Mouse (Mus musculus) G1E-ER4 (cell line): ENCODE results near the gene Gm38394. TPM values are rescaled to one million over a fixed set of nuclear protein-coding genes. Genes with fewer than 3 reads are reported as not detected.

Experiments used
- GATA1 ChIP-seq: IDR thresholded peaks from one replicate; pipeline ENCODE4 v1.8.0; 2012; ENCODE audit warnings: low read length, inconsistent platforms
- polyA plus RNA-seq: library from polyadenylated mRNA; stranded (reverse); fragments of >175 nt; gene quantifications from 2 replicates; pipeline ENCODE4 v1.2.3, GENCODE M21; 2012

Gene Gm38394
- polyA plus RNA-seq, 1 experiment, result 5.6 TPM

GRCm38 (mm10) chr1:133670190-133670589, 9.1 kb upstream of the Gm38394 start:
- TF ChIP-seq GATA1, result no peak

GRCm38 (mm10) chr1:133668618-133669017, 7.5 kb upstream of the Gm38394 start:
- no peak for TF ChIP-seq GATA1

- TF ChIP-seq GATA1, result no peak
Observed at GRCm38 (mm10) chr1:133667721-133668120, 6.6 kb upstream of the Gm38394 start.

DNA sequence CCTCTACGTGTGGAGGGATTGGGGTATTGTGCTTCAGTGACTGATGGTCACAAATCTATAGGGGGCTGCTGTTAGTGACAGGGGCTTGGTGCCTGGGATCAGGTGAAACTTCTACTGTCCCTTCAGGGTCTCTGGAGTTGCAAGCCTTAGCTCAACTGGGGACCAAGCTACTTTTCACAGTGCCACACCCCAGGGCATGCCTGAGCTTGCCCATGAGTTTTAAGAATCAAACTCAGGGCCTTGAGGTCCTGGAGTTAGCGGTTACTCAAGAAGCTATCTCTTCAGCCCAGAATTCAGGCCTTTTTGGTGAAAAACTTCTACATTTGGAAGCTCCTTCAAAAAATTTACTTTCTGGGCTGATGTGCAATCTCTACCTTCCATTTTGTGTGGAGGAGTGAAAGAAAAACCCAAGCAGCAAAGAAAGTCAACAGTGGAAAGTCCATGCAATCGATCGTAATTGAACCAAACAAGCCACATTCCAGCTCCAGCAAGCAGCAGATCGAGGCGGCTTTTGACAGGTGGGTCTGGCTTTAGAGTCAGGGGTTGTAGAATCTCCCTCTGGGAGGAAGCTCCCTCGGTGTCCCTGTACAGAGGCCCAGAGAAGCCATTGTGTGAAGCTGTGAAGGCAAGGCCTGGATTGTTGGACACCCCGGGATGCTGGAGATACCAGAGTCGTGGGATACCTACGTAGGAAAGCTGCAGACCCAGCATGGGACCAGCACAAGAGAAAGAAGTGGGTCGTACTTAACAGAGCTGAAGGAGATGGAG, 3.3 kb upstream of the Gm38394 start:
- TF ChIP-seq GATA1, result no peak

DNA sequence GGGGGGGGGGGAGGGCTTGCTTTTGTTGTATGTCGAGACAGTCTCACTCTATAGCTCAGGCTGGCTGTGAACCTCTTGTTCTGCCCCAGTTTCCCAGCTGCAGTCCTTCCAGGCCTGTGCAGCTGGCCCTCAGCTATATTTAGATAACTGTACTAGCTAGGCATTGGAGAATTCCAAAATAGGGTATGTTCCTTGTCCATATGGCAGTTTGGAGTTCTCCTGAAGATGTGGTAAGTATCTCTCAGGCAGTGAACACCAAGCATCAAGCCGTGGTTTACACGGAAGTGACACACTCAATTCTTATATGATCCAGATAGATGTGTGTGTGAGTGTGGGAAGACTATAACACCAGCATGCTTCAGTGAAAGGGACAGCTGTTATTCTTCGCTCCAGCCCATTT, 2.3 kb upstream of the Gm38394 start:
- TF ChIP-seq GATA1, result no peak

- TF ChIP-seq GATA1, result no peak
Observed at GRCm38 (mm10) chr1:133662941-133663340, 1.8 kb upstream of the Gm38394 start.

DNA sequence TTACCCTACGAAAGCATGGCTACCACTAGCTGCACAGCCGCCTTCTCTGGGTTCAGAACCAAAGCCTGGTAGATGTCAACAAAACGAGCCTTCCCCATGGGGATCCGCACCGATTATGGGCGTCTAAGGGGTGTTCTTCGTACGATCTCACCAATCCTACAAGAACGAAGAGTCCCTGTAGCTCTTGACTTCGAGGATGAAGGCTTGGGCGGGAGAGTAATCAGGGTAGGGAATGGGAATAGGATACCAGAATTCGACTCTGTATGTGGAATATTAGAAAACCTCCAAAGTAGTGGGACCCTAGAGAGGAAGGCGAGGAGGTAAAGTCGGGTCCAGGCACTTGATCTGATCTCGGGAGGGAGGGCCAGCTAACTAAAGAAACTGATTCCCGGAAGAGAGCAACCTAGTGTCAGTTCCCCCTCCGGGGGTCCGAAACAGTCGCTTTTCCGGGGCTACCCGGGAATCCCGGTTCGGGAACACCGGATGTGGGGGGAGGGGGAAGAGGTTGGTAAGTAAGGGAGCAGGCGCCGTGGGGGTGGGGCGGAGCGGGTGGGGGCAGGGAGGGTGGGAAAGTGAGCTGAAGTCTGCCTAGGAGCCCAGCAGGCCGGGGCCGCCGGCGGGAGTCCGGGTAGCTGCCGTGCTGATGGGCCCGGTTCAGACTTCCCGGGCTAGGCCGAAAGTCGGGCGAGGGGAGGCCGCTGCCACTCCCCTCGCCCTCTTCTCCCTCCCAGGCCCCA, 484 bp downstream of the Gm38394 start, which contains the start of gene Zbed6:
Zbed6 (minus strand) TSS at position 420 of the 737 bp plus-strand sequence.
- TF ChIP-seq GATA1, result no peak

GRCm38 (mm10) chr1:133658878-133659277, 2.2 kb downstream of the Gm38394 start:
- TF ChIP-seq GATA1, result no peak

GRCm38 (mm10) chr1:133656811-133657210, 4.3 kb downstream of the Gm38394 start:
- no peak for TF ChIP-seq GATA1

GRCm38 (mm10) chr1:133653033-133653432, 8.1 kb downstream of the Gm38394 start:
- no peak for TF ChIP-seq GATA1

GRCm38 (mm10) chr1:133650288-133651055, 10.6 kb downstream of the Gm38394 start:
- TF ChIP-seq GATA1, result no peak

DNA sequence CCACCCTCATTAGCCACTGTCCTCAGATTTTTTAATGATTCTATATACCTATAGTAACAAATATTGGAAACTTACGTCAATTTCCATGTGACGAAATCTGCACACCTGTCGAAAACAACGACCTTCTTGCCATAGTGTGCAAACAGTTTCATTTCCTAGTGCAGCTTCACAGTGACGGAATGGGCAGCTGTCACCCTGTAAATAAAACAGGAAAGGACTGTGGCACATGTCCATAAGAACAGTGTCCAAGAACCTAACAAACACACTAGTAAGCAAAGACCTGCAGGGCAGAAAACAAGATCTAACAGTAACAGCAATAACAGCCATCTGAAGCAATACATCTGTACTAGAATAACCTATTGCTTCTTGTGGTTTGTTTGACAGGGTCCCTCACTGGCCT, 15.5 kb downstream of the Gm38394 start:
- TF ChIP-seq GATA1, result no peak

GRCm38 (mm10) chr1:133641163-133641562, 20.0 kb downstream of the Gm38394 start:
- TF ChIP-seq GATA1, result no peak

GRCm38 (mm10) chr1:133638517-133638916, 22.6 kb downstream of the Gm38394 start:
- TF ChIP-seq GATA1, result no peak

DNA sequence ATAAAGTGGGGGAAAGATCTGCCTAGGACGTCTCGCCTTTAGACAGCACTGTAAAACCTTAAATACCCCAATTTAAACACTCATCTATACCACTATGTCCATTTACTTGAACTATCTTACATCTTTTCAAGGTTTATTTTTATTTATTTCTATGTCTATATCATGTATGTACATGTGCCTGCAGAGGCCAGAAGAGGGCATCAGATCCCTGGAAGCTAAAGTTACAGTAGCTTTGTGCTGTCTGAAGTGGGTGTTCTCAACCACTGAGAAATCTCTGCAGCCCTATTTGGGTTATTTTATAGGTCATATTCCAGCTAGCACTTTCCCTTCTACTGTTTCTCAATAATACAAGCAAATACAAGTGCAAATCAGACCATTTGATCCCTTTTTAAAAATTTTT, 28.9 kb downstream of the Gm38394 start:
- TF ChIP-seq GATA1, result no peak

- TF ChIP-seq GATA1, result no peak
Observed at GRCm38 (mm10) chr1:133625052-133625451, 36.1 kb downstream of the Gm38394 start.
